Comparison of ENCODE assay signal across 16 mouse cellular contexts in genomic region chr4:59364229-59365173, GRCm38 (mm10).
DNase-seq lines count a peak whose midpoint lies in the region; ATAC-seq lines count a peak whose summit lies in the region.
"Had no signal": no experiment of that assay in that cellular context is flagged by ENCODE, and none has a peak within 500 bp of the region (broad histone marks: within the 10 kb centered on the region; RNA-seq: fewer than 3 reads in every experiment).

No protein-coding gene starts in this region.

- no peak overlapping the region for H3K27ac ChIP-seq in kidney, embryonic 14.5 days (ENCODE audit: low read depth, low read length)
- no peak overlapping the region for H3K27ac ChIP-seq in midbrain, embryonic 10.5 days (replicated peaks)
- H3K27ac ChIP-seq: embryonic facial prominence, embryonic 12.5 days; forebrain, embryonic 15.5 days; left cerebral cortex, adult 2 months had no signal

- no peak overlapping the region for H3K4me3 ChIP-seq in kidney, embryonic 14.5 days (ENCODE audit: low read length)
- H3K4me3 ChIP-seq in midbrain, embryonic 10.5 days, result no peak overlapping the region
- H3K4me3 ChIP-seq: embryonic facial prominence, embryonic 12.5 days; forebrain, embryonic 15.5 days; left cerebral cortex, adult 2 months; megakaryocyte, embryonic 14.5 days had no signal

- no peak overlapping the region for H3K4me2 ChIP-seq in kidney, embryonic 14.5 days (replicated peaks; ENCODE audit: low read depth, low read length)
- H3K4me2 ChIP-seq: embryonic facial prominence, embryonic 12.5 days; forebrain, embryonic 15.5 days had no signal

- ATAC-seq in kidney, embryonic 14.5 days (ENCODE audit: low FRiP score, low TSS enrichment), result 0 out of 2 replicates have a peak, but pooled peaks have one; percentile 40
- ATAC-seq: forebrain, embryonic 15.5 days had no signal

- peaks cover 22% of the 10 kb centered on the region for H3K4me1 ChIP-seq in kidney, embryonic 14.5 days (ENCODE audit: control insufficient read depth, insufficient read depth, low read length)
- H3K4me1 ChIP-seq in midbrain, embryonic 10.5 days, result no peaks in the 10 kb centered on the region; the same call in 1 of the 2 replicates

- H3K9ac ChIP-seq in kidney, embryonic 14.5 days (ENCODE audit: low read depth, low read length), result no peak overlapping the region
- H3K9ac ChIP-seq: embryonic facial prominence, embryonic 12.5 days; forebrain, embryonic 15.5 days had no signal

- H3K9me3 ChIP-seq in kidney, embryonic 14.5 days (ENCODE audit: control insufficient read depth, low read length), result no peaks in the 10 kb centered on the region
- H3K9me3 ChIP-seq in midbrain, embryonic 10.5 days (replicated peaks), result no peaks in the 10 kb centered on the region
- H3K9me3 ChIP-seq: embryonic facial prominence, embryonic 12.5 days; forebrain, embryonic 15.5 days; G1E; megakaryocyte, embryonic 14.5 days had no signal

- 58% methylated on average over 10 of the region's 10 CpGs for WGBS in kidney, embryonic 14.5 days
- 85% methylated on average over 10 of the region's 10 CpGs for WGBS in midbrain, embryonic 10.5 days

- peak; percentile 50 for DNase-seq in adrenal gland, postnatal 14 days
- no peak for DNase-seq in adrenal gland, adult 8-10 months
- DNase-seq in kidney, postnatal 10 days, result no peak
- peak; percentile 30 for DNase-seq in retina, postnatal 1 day
- no peak for DNase-seq in retina, embryonic 14.5 days (ENCODE audit: low spot score)
- DNase-seq in midbrain, embryonic 10.5 days (ENCODE audit: low spot score), result no peak
- DNase-seq in embryo, embryonic 9.5 days (ENCODE audit: extremely low spot score), result no peak
- DNase-seq: cerebellum, adult 9-10 months; gastrocnemius, postnatal 36 days; kidney, adult 8-10 months had no signal

- H3K36me3 ChIP-seq in kidney, embryonic 14.5 days (ENCODE audit: control insufficient read depth, insufficient read depth, low read length), result no peaks in the 10 kb centered on the region
- no peaks in the 10 kb centered on the region for H3K36me3 ChIP-seq in midbrain, embryonic 10.5 days
- H3K36me3 ChIP-seq: embryonic facial prominence, embryonic 12.5 days; forebrain, embryonic 15.5 days had no signal

- no peaks in the 10 kb centered on the region for H3K27me3 ChIP-seq in kidney, embryonic 14.5 days (ENCODE audit: control insufficient read depth, insufficient read depth, low read length)
- H3K27me3 ChIP-seq in midbrain, embryonic 10.5 days (ENCODE audit: low read depth, poor library complexity, severe bottlenecking), result no peaks in the 10 kb centered on the region
- H3K27me3 ChIP-seq: embryonic facial prominence, embryonic 12.5 days; forebrain, embryonic 15.5 days; megakaryocyte, embryonic 14.5 days had no signal

Comparison
In these comparisons a context has a peak if more than half of its experiments do, and no peak if none do; other contexts are left out.
1. DNase-seq: peak in adrenal gland, postnatal 14 days (single experiment) and retina, postnatal 1 day (single experiment); none in adrenal gland, adult 8-10 months (single experiment), kidney, postnatal 10 days (single experiment), retina, embryonic 14.5 days (single experiment), midbrain, embryonic 10.5 days (single experiment) and embryo, embryonic 9.5 days (single experiment).